Mouse (Mus musculus): ENCODE data around the gene Plcd3.

DNA sequence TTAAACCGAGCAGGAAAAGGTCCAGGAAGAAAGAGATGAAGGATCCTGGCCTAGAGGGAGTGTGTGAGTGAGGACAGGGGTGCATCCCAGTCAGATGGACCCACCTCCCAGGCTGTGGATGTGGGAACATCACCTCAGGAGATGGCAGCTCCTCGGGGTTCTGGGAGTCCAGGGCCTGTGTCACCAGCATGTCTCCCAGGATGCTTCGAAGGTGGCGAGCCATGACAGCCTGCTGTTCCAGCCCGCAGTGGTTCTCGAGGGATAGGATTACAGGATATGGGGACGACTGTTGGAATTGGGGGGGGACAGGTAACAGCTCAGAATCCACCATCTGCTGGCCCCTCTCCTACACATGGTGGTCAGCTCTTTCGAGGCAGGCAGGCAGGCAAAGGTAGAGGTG, 24.9 kb downstream of the Plcd3 start:
- TF ChIP-seq CTCF (IDR thresholded peaks at IDR 0.05; ENCODE audit: insufficient read depth, low read depth, low read length) (no peak), POLR2A (IDR thresholded peaks at IDR 0.05; ENCODE audit: insufficient read depth, low read depth, low read length) (no peak)
